Comparison of ENCODE assay signal across 26 mouse cellular contexts in genomic region chr15:88448272-88448671, GRCm38 (mm10).
"Had no signal": no experiment of that assay in that cellular context is flagged by ENCODE, and none has a peak within 500 bp of the region (broad histone marks: within the 10 kb centered on the region; RNA-seq: fewer than 3 reads in every experiment).

No protein-coding gene starts in this region.

- DNase-seq: cerebellum, adult 2 months; cerebellum, adult 8-10 months; cerebellum, adult 9-10 months; cerebellum, adult 9-11 months; cerebellum, postnatal 10 days; cerebellum, postnatal 14 days; cerebellum, postnatal 25 days; cerebellum, postnatal 36 days; embryo, embryonic 11 days; gastrocnemius, adult 2 months; gastrocnemius, postnatal 10 days; gastrocnemius, postnatal 14 days; gastrocnemius, postnatal 25 days; gastrocnemius, postnatal 36 days; heart, adult 18-20 months had no signal

- H3K4me3 ChIP-seq: embryonic facial prominence, embryonic 10.5 days; embryonic facial prominence, embryonic 12.5 days; embryonic facial prominence, embryonic 13.5 days; embryonic facial prominence, embryonic 15.5 days; erythroblast, embryonic 14.5 days; forebrain, embryonic 10.5 days; forebrain, embryonic 12.5 days; forebrain, embryonic 13.5 days; forebrain, embryonic 15.5 days; gastrocnemius, adult 2 months had no signal

- ATAC-seq: forebrain, embryonic 13.5 days; forebrain, embryonic 14.5 days; forebrain, embryonic 15.5 days had no signal

- H3K9me3 ChIP-seq: embryonic facial prominence, embryonic 10.5 days; embryonic facial prominence, embryonic 12.5 days; embryonic facial prominence, embryonic 13.5 days; embryonic facial prominence, embryonic 15.5 days; forebrain, embryonic 10.5 days; forebrain, embryonic 12.5 days; forebrain, embryonic 13.5 days; forebrain, embryonic 15.5 days had no signal

- H3K27me3 ChIP-seq: embryonic facial prominence, embryonic 12.5 days; embryonic facial prominence, embryonic 13.5 days; embryonic facial prominence, embryonic 15.5 days; forebrain, embryonic 12.5 days; forebrain, embryonic 13.5 days; forebrain, embryonic 15.5 days had no signal

- H3K27ac ChIP-seq: embryonic facial prominence, embryonic 10.5 days; embryonic facial prominence, embryonic 12.5 days; embryonic facial prominence, embryonic 13.5 days; embryonic facial prominence, embryonic 15.5 days; forebrain, embryonic 10.5 days; forebrain, embryonic 12.5 days; forebrain, embryonic 13.5 days; forebrain, embryonic 15.5 days; gastrocnemius, adult 2 months had no signal

- H3K4me1 ChIP-seq: embryonic facial prominence, embryonic 10.5 days; embryonic facial prominence, embryonic 12.5 days; embryonic facial prominence, embryonic 13.5 days; embryonic facial prominence, embryonic 15.5 days; forebrain, embryonic 12.5 days; forebrain, embryonic 13.5 days; forebrain, embryonic 15.5 days had no signal

- H3K36me3 ChIP-seq: embryonic facial prominence, embryonic 10.5 days; embryonic facial prominence, embryonic 12.5 days; embryonic facial prominence, embryonic 13.5 days; embryonic facial prominence, embryonic 15.5 days; forebrain, embryonic 10.5 days; forebrain, embryonic 12.5 days; forebrain, embryonic 15.5 days had no signal

- H3K4me2 ChIP-seq: embryonic facial prominence, embryonic 12.5 days; embryonic facial prominence, embryonic 13.5 days; embryonic facial prominence, embryonic 15.5 days; forebrain, embryonic 12.5 days; forebrain, embryonic 13.5 days; forebrain, embryonic 15.5 days; heart, embryonic 11.5 days had no signal

- H3K9ac ChIP-seq: embryonic facial prominence, embryonic 12.5 days; embryonic facial prominence, embryonic 13.5 days; embryonic facial prominence, embryonic 15.5 days; forebrain, embryonic 12.5 days; forebrain, embryonic 13.5 days; forebrain, embryonic 15.5 days had no signal
